17 mouse cellular contexts compared by ENCODE assay signal in the genomic region with DNA sequence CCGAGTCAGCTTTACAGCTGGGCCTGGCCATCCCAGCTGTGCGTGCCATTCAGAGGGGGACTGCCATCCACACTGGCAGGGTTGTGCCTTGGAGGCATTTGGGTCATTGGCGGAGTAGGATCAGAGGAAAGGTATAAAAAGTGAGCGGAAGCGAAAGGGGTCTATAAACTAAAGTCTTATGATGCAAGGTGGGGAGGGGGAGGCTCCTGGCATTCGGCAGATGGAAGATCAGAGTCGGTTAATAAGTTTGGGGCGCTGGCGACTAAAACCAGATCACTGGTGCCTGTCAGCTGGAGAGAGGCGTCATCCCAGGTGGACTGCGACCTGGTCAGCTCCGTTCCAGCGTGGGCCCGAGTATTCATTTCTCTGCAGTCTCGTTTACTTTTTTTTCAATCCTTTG.
A peak's percentile ranks its signal among the peaks of the same experiment; 100 is the strongest.
DNase-seq lines count a peak whose midpoint lies in the region; ATAC-seq lines count a peak whose summit lies in the region.
"Had no signal": no experiment of that assay in that cellular context is flagged by ENCODE, and none has a peak within 500 bp of the region (broad histone marks: within the 10 kb centered on the region; RNA-seq: fewer than 3 reads in every experiment).

No protein-coding gene starts in this region.

- ATAC-seq in forebrain, embryonic 11.5 days (replicated peaks; ENCODE audit: low FRiP score) = no peak
- ATAC-seq in limb, embryonic 12.5 days (ENCODE audit: insufficient number of reproducible peaks, insufficient read depth, low FRiP score, low TSS enrichment, low read depth) = peak; percentile 59; the same call in 1 of the 2 replicates
- no peak; the same call in 1 of the 2 replicates for ATAC-seq in midbrain, embryonic 16.5 days
- ATAC-seq in kidney, embryonic 15.5 days (replicated peaks; ENCODE audit: low FRiP score) = no peak

- no peak overlapping the region for H3K27ac ChIP-seq in forebrain, embryonic 11.5 days (ENCODE audit: low read depth, low read length)
- peak overlapping the region; percentile 40 for H3K27ac ChIP-seq in hindbrain, embryonic 10.5 days
- H3K27ac ChIP-seq in limb, embryonic 12.5 days = peak overlapping the region; percentile 82
- H3K27ac ChIP-seq in midbrain, embryonic 16.5 days (ENCODE audit: low read length) = peak overlapping the region; percentile 41; the same call in 1 of the 2 replicates
- H3K27ac ChIP-seq in kidney, embryonic 15.5 days = no peak overlapping the region

- peak overlapping the region; percentile 42 for H3K4me2 ChIP-seq in forebrain, embryonic 11.5 days (ENCODE audit: low read depth, low read length, severe bottlenecking)
- H3K4me2 ChIP-seq in limb, embryonic 12.5 days = peak overlapping the region; percentile 38
- peak overlapping the region; percentile 43 for H3K4me2 ChIP-seq in midbrain, embryonic 16.5 days (ENCODE audit: low read length)
- H3K4me2 ChIP-seq in kidney, embryonic 15.5 days = no peak overlapping the region
- H3K4me2 ChIP-seq: heart, embryonic 12.5 days; lung, embryonic 14.5 days had no signal

- no peak overlapping the region; the same call in 1 of the 2 replicates for H3K4me3 ChIP-seq in forebrain, embryonic 11.5 days (ENCODE audit: low read depth, low read length)
- peak overlapping the region; percentile 24 for H3K4me3 ChIP-seq in hindbrain, embryonic 10.5 days
- no peak overlapping the region for H3K4me3 ChIP-seq in limb, embryonic 12.5 days (replicated peaks)
- peak overlapping the region; percentile 7 for H3K4me3 ChIP-seq in midbrain, embryonic 16.5 days (ENCODE audit: low read depth, low read length)
- H3K4me3 ChIP-seq in kidney, embryonic 15.5 days (replicated peaks) = no peak overlapping the region
- H3K4me3 ChIP-seq: heart, embryonic 12.5 days; myocyte had no signal

- H3K4me1 ChIP-seq in forebrain, embryonic 11.5 days (replicated peaks; ENCODE audit: control insufficient read depth, insufficient read depth, low read length) = no peaks in the 10 kb centered on the region; the same call in 1 of the 2 replicates
- H3K4me1 ChIP-seq in hindbrain, embryonic 10.5 days (replicated peaks) = peaks cover 14% of the 10 kb centered on the region
- H3K4me1 ChIP-seq in limb, embryonic 12.5 days (replicated peaks) = peaks cover 40% of the 10 kb centered on the region
- H3K4me1 ChIP-seq in midbrain, embryonic 16.5 days (ENCODE audit: control insufficient read depth, insufficient read depth, low read length) = peaks cover 10% of the 10 kb centered on the region
- H3K4me1 ChIP-seq in kidney, embryonic 15.5 days = no peaks in the 10 kb centered on the region
- H3K4me1 ChIP-seq: heart, embryonic 12.5 days had no signal

- H3K9ac ChIP-seq in forebrain, embryonic 11.5 days (ENCODE audit: low read length) = peak overlapping the region; percentile 5; the same call in 1 of the 2 replicates
- no peak overlapping the region; the same call in 1 of the 2 replicates for H3K9ac ChIP-seq in limb, embryonic 12.5 days (replicated peaks)
- H3K9ac ChIP-seq in midbrain, embryonic 16.5 days (ENCODE audit: low read depth, low read length) = peak overlapping the region; percentile 33; the same call in 1 of the 2 replicates
- no peak overlapping the region for H3K9ac ChIP-seq in kidney, embryonic 15.5 days
- H3K9ac ChIP-seq: heart, embryonic 12.5 days; lung, embryonic 14.5 days had no signal

- no peaks in the 10 kb centered on the region for H3K36me3 ChIP-seq in forebrain, embryonic 11.5 days (ENCODE audit: control insufficient read depth, insufficient read depth, low read length)
- no peaks in the 10 kb centered on the region for H3K36me3 ChIP-seq in hindbrain, embryonic 10.5 days
- no peaks in the 10 kb centered on the region for H3K36me3 ChIP-seq in limb, embryonic 12.5 days
- H3K36me3 ChIP-seq in midbrain, embryonic 16.5 days (ENCODE audit: control insufficient read depth, insufficient read depth, low read length) = no peaks in the 10 kb centered on the region
- H3K36me3 ChIP-seq in kidney, embryonic 15.5 days = no peaks in the 10 kb centered on the region
- H3K36me3 ChIP-seq: heart, embryonic 12.5 days had no signal

- H3K27me3 ChIP-seq in forebrain, embryonic 11.5 days (ENCODE audit: control insufficient read depth, insufficient read depth, low read length) = no peaks in the 10 kb centered on the region
- H3K27me3 ChIP-seq in hindbrain, embryonic 10.5 days (ENCODE audit: insufficient read depth, poor library complexity, severe bottlenecking) = no peaks in the 10 kb centered on the region
- H3K27me3 ChIP-seq in limb, embryonic 12.5 days = no peaks in the 10 kb centered on the region
- H3K27me3 ChIP-seq in midbrain, embryonic 16.5 days (ENCODE audit: control insufficient read depth, insufficient read depth, low read depth, low read length) = no peaks in the 10 kb centered on the region
- no peaks in the 10 kb centered on the region for H3K27me3 ChIP-seq in kidney, embryonic 15.5 days
- H3K27me3 ChIP-seq: heart, embryonic 12.5 days had no signal

- no peak for DNase-seq in forebrain, embryonic 11.5 days (ENCODE audit: low spot score)
- DNase-seq in hindbrain, embryonic 10.5 days (ENCODE audit: low spot score) = no peak
- no peak for DNase-seq in right cerebral cortex, postnatal 36 days (ENCODE audit: low spot score in 2 of 2)
- no peak for DNase-seq in urinary bladder, postnatal 25 days (ENCODE audit: low spot score)
- DNase-seq in kidney, adult 9 months = no peak
- DNase-seq: adrenal gland, adult 2 months; B cell, adult 2 months; cerebellum, adult 8-10 months; kidney, adult 8-10 months; liver; lung, embryonic 14.5 days; spleen, adult 18-20 months had no signal

- WGBS in forebrain, embryonic 11.5 days = 39% methylated on average over 15 of the region's 15 CpGs
- whole genome bisulfite sequencing in hindbrain, embryonic 10.5 days = 44% methylated on average over 15 of the region's 15 CpGs
- WGBS in limb, embryonic 12.5 days = 30% methylated on average over 15 of the region's 15 CpGs
- WGBS in midbrain, embryonic 16.5 days = 33% methylated on average over 15 of the region's 15 CpGs
- 54% methylated on average over 15 of the region's 15 CpGs for WGBS in kidney, embryonic 15.5 days

- no peaks in the 10 kb centered on the region for H3K9me3 ChIP-seq in forebrain, embryonic 11.5 days (ENCODE audit: control insufficient read depth, low read length)
- 0 out of 2 replicates have a peak, but pooled peaks cover 5% of the 10 kb centered on the region for H3K9me3 ChIP-seq in hindbrain, embryonic 10.5 days
- H3K9me3 ChIP-seq in limb, embryonic 12.5 days = peaks cover 6% of the 10 kb centered on the region
- 0 out of 2 replicates have a peak, but pooled peaks cover 4% of the 10 kb centered on the region for H3K9me3 ChIP-seq in midbrain, embryonic 16.5 days (replicated peaks; ENCODE audit: control insufficient read depth, low read length, poor library complexity, severe bottlenecking)
- H3K9me3 ChIP-seq in kidney, embryonic 15.5 days (replicated peaks) = no peaks in the 10 kb centered on the region
- H3K9me3 ChIP-seq: heart, embryonic 12.5 days had no signal

Comparison
In these comparisons a context has a peak if more than half of its experiments do, and no peak if none do; other contexts are left out.
1. H3K27ac ChIP-seq: peak in hindbrain, embryonic 10.5 days (single experiment), limb, embryonic 12.5 days (single experiment) and midbrain, embryonic 16.5 days (single experiment); none in forebrain, embryonic 11.5 days (single experiment) and kidney, embryonic 15.5 days (single experiment).
2. H3K4me3 ChIP-seq: peak in hindbrain, embryonic 10.5 days (single experiment) and midbrain, embryonic 16.5 days (single experiment); none in forebrain, embryonic 11.5 days (single experiment), limb, embryonic 12.5 days (single experiment) and kidney, embryonic 15.5 days (single experiment).
3. H3K9ac ChIP-seq: peak in forebrain, embryonic 11.5 days (single experiment) and midbrain, embryonic 16.5 days (single experiment); none in limb, embryonic 12.5 days (single experiment) and kidney, embryonic 15.5 days (single experiment).